Mouse (Mus musculus) myocyte (in vitro differentiated cells): ENCODE data around the gene Edn2.

ENCODE experiments used
- E2F4 ChIP-seq: IDR thresholded peaks from one replicate; pipeline ENCODE4 v1.6.1; 2011; ENCODE audit warnings: mild to moderate bottlenecking, control low read depth, moderate library complexity; ENCODE audit not compliant: insufficient read depth
- MAX ChIP-seq: IDR thresholded peaks from one replicate; pipeline ENCODE4 v1.6.1; 2011; ENCODE audit warnings: low read depth, mild to moderate bottlenecking, control low read depth

GRCm38 (mm10) chr4:120120276-120120675, 40.7 kb upstream of the Edn2 start:
- TF ChIP-seq E2F4: no peak
- TF ChIP-seq MAX: no peak
